Comparison of ENCODE assay signal across 21 mouse cellular contexts in genomic region chr14:99547931-99548330, GRCm38 (mm10).
DNase-seq lines count a peak whose midpoint lies in the region; ATAC-seq and TF ChIP-seq lines count a peak whose summit lies in the region.
"Had no signal": no experiment of that assay in that cellular context is flagged by ENCODE, and none has a peak within 500 bp of the region (broad histone marks: within the 10 kb centered on the region; RNA-seq: fewer than 3 reads in every experiment).

No protein-coding gene starts in this region.

- peak overlapping the region; percentile 34; the same call in 1 of the 2 replicates for H3K27ac ChIP-seq in lung, postnatal 0 days (ENCODE audit: low read length)
- H3K27ac ChIP-seq in intestine, postnatal 0 days (ENCODE audit: low read depth, low read length): peak overlapping the region; percentile 71
- H3K27ac ChIP-seq: embryonic facial prominence, embryonic 13.5 days; forebrain, embryonic 15.5 days; gastrocnemius, adult 2 months; hindbrain, embryonic 13.5 days; kidney, postnatal 0 days; left cerebral cortex, adult 2 months; macrophage had no signal

- ATAC-seq in lung, postnatal 0 days: no peak
- ATAC-seq in intestine, postnatal 0 days: no peak
- ATAC-seq: forebrain, embryonic 15.5 days; inflammation-experienced regulatory T-cells, adult 6 months had no signal

- no peaks in the 10 kb centered on the region for H3K4me1 ChIP-seq in lung, postnatal 0 days (ENCODE audit: insufficient read depth, low read depth, low read length)
- peaks cover 5% of the 10 kb centered on the region; the same call in 1 of the 2 replicates for H3K4me1 ChIP-seq in intestine, postnatal 0 days (replicated peaks; ENCODE audit: control insufficient read depth, insufficient read depth, low read length)
- H3K4me1 ChIP-seq: embryonic facial prominence, embryonic 13.5 days; forebrain, embryonic 15.5 days; hindbrain, embryonic 13.5 days had no signal

- no peaks in the 10 kb centered on the region for H3K36me3 ChIP-seq in lung, postnatal 0 days (ENCODE audit: insufficient read depth, low read length)
- no peaks in the 10 kb centered on the region for H3K36me3 ChIP-seq in intestine, postnatal 0 days (ENCODE audit: control insufficient read depth, insufficient read depth)
- H3K36me3 ChIP-seq: embryonic facial prominence, embryonic 13.5 days; forebrain, embryonic 15.5 days; heart, embryonic 12.5 days; hindbrain, embryonic 13.5 days had no signal

- TF ChIP-seq CTCF in lung, postnatal 0 days (IDR thresholded peaks at IDR 0.05): no peak
- no peak for TF ChIP-seq CTCF in intestine, postnatal 0 days (IDR thresholded peaks at IDR 0.05; ENCODE audit: low read depth)

- H3K4me2 ChIP-seq in lung, postnatal 0 days (replicated peaks; ENCODE audit: low read depth, low read length): no peak overlapping the region
- H3K4me2 ChIP-seq in intestine, postnatal 0 days (replicated peaks; ENCODE audit: low read depth): no peak overlapping the region
- H3K4me2 ChIP-seq: embryonic facial prominence, embryonic 13.5 days; forebrain, embryonic 15.5 days; hindbrain, embryonic 13.5 days; liver, embryonic 11.5 days; midbrain, embryonic 11.5 days had no signal

- TF ChIP-seq EP300 in lung, postnatal 0 days (IDR thresholded peaks at IDR 0.05): no peak

- H3K9ac ChIP-seq in lung, postnatal 0 days (replicated peaks; ENCODE audit: low read depth): no peak overlapping the region
- H3K9ac ChIP-seq in intestine, postnatal 0 days (ENCODE audit: low read depth, low read length): no peak overlapping the region
- H3K9ac ChIP-seq: embryonic facial prominence, embryonic 13.5 days; forebrain, embryonic 15.5 days; heart, embryonic 12.5 days; hindbrain, embryonic 13.5 days; lung, embryonic 14.5 days had no signal

- no peak overlapping the region for H3K4me3 ChIP-seq in lung, postnatal 0 days (ENCODE audit: low read depth, low read length)
- H3K4me3 ChIP-seq in intestine, postnatal 0 days (ENCODE audit: low read depth, low read length): no peak overlapping the region
- H3K4me3 ChIP-seq: embryonic facial prominence, embryonic 13.5 days; forebrain, embryonic 15.5 days; gastrocnemius, adult 2 months; heart, embryonic 12.5 days; hindbrain, embryonic 13.5 days; left cerebral cortex, adult 2 months had no signal

- no peaks in the 10 kb centered on the region for H3K9me3 ChIP-seq in lung, postnatal 0 days (ENCODE audit: low read length)
- H3K9me3 ChIP-seq in intestine, postnatal 0 days (ENCODE audit: control insufficient read depth): no peaks in the 10 kb centered on the region
- H3K9me3 ChIP-seq: embryonic facial prominence, embryonic 13.5 days; forebrain, embryonic 15.5 days; heart, embryonic 12.5 days; hindbrain, embryonic 13.5 days had no signal

- no peaks in the 10 kb centered on the region for H3K27me3 ChIP-seq in lung, postnatal 0 days (replicated peaks; ENCODE audit: insufficient read depth, low read length)
- H3K27me3 ChIP-seq in intestine, postnatal 0 days (replicated peaks; ENCODE audit: control insufficient read depth, insufficient read depth, low read length): no peaks in the 10 kb centered on the region
- H3K27me3 ChIP-seq: embryonic facial prominence, embryonic 13.5 days; forebrain, embryonic 15.5 days; heart, embryonic 12.5 days; hindbrain, embryonic 13.5 days had no signal

- no peak for DNase-seq in lung, postnatal 0 days (ENCODE audit: low spot score)
- no peak for DNase-seq in lung, adult 18-20 months
- DNase-seq in R1 (ENCODE audit: low read depth, low spot score): peak; percentile 40
- DNase-seq in layer of hippocampus, postnatal 36 days: no peak
- DNase-seq in gastrocnemius, postnatal 25 days: no peak
- no peak for DNase-seq in layer of hippocampus, adult 11-12 months (ENCODE audit: low spot score)
- DNase-seq: cerebellum, adult 9-11 months; gastrocnemius, adult 2 months; heart, postnatal 14 days had no signal

- 88% methylated on average over 6 of the region's 6 CpGs for WGBS in lung, postnatal 0 days
- WGBS in intestine, postnatal 0 days: 83% methylated on average over 6 of the region's 6 CpGs
